Mouse (Mus musculus) brain, embryonic 14.5 days (tissue): ENCODE data around the gene Ctrc. TPM values are rescaled to one million over a fixed set of nuclear protein-coding genes. Genes with fewer than 3 reads are reported as not detected.
"Not testable (repeated sequence)": the region's sequence is repeated elsewhere in the genome, so short reads cannot be mapped to it uniquely, and the experiment has no call there.

Experiments used
- DNase-seq: peaks from one replicate; pipeline ENCODE4 v3.0.0-alpha.2; 2011; ENCODE audit warnings: low read depth
- CTCF ChIP-seq: fragments of 200-500 bp; IDR thresholded peaks from 2 replicates; pipeline ENCODE4 v1.5.1; 2012; ENCODE audit warnings: inconsistent platforms, mild to moderate bottlenecking, moderate library complexity, borderline replicate concordance; ENCODE audit not compliant: insufficient read depth, insufficient read length; ENCODE audit errors: extremely low read depth
- POLR2A ChIP-seq: fragments of 200-500 bp; IDR thresholded peaks from 2 replicates; pipeline ENCODE4 v1.6.1; 2012; ENCODE audit warnings: mild to moderate bottlenecking, inconsistent platforms, borderline replicate concordance; ENCODE audit not compliant: poor library complexity, insufficient read depth, insufficient read length, severe bottlenecking; ENCODE audit errors: extremely low read depth
- polyA plus RNA-seq: library from polyadenylated mRNA; depleted of rRNA; stranded (reverse); fragments of >200 nt; gene quantifications from 2 replicates; pipeline ENCODE4 v1.2.3, GENCODE M21; 2012

Ctrc gene
- polyA plus RNA-seq, 1 experiment: not detected

GRCm38 (mm10) chr4:141789564-141790218, 56.5 kb downstream of the Ctrc start:
- no peak for DNase-seq

GRCm38 (mm10) chr4:141787462-141787861, 58.7 kb downstream of the Ctrc start:
- no peak for TF ChIP-seq POLR2A
- TF ChIP-seq CTCF: no peak
- no peak for DNase-seq

More at GRCm38 (mm10) chr4:141789564-141790218, 56.5 kb downstream of the Ctrc start:
- TF ChIP-seq CTCF: no peak
- no peak for TF ChIP-seq POLR2A

- DNase-seq: no peak
- no peak for TF ChIP-seq POLR2A
- TF ChIP-seq CTCF: no peak
Measured at GRCm38 (mm10) chr4:141787046-141787445, 59.1 kb downstream of the Ctrc start.

GRCm38 (mm10) chr4:141786141-141786540, 60.0 kb downstream of the Ctrc start:
- no peak for TF ChIP-seq POLR2A
- no peak for TF ChIP-seq CTCF
- no peak for DNase-seq

- DNase-seq: no peak
- TF ChIP-seq POLR2A: no peak
- TF ChIP-seq CTCF: no peak
Measured at GRCm38 (mm10) chr4:141784835-141785234, 61.3 kb downstream of the Ctrc start.

- TF ChIP-seq CTCF (no peak), POLR2A (no peak)
- DNase-seq: no peak
Measured at GRCm38 (mm10) chr4:141781201-141781985, 64.8 kb downstream of the Ctrc start.

- no peak for DNase-seq
- TF ChIP-seq CTCF: no peak
- TF ChIP-seq POLR2A: no peak
Measured at GRCm38 (mm10) chr4:141779828-141780227, 66.3 kb downstream of the Ctrc start.

- not testable (repeated sequence) for DNase-seq
Measured at GRCm38 (mm10) chr4:141773019-141773418, 73.1 kb downstream of the Ctrc start.

- no peak for DNase-seq
- TF ChIP-seq CTCF (no peak), POLR2A (no peak)
Measured at GRCm38 (mm10) chr4:141771823-141772222, 74.3 kb downstream of the Ctrc start.

GRCm38 (mm10) chr4:141769501-141770160, 76.5 kb downstream of the Ctrc start:
- TF ChIP-seq CTCF: no peak
- no peak for TF ChIP-seq POLR2A
- DNase-seq: no peak

- peak; percentile 55 for DNase-seq
- no peak for TF ChIP-seq POLR2A
- TF ChIP-seq CTCF: no peak
Measured at GRCm38 (mm10) chr4:141767353-141768036, 78.7 kb downstream of the Ctrc start.

GRCm38 (mm10) chr4:141766668-141767352, 79.3 kb downstream of the Ctrc start:
- DNase-seq: peak; percentile 86
- TF ChIP-seq CTCF (no peak), POLR2A (no peak)
